Mouse (Mus musculus) lung, embryonic 16.5 days (tissue): ENCODE results near the gene Tmem268. TPM values are rescaled to one million over a fixed set of nuclear protein-coding genes. Genes with fewer than 3 reads are reported as not detected.

Source experiments
- polyA plus RNA-seq: library from polyadenylated mRNA; unstranded; fragments of >200 nt; fragmentation: Nextera tagmentation; extraction: Ambion mirVana; gene quantifications from 2 replicates; pipeline ENCODE4 v1.2.1, GENCODE M21; 2015

The Tmem268 gene
- polyA plus RNA-seq, 1 experiment from 2014 or later: 9.6 TPM

Other genes with a start within 250 kb of the Tmem268 start
- 0.48 TPM in 1 of 2 replicates, not detected in the other for gene Orm1, start 214.2 kb upstream of the Tmem268 start, polyA plus RNA-seq
- not detected in 2 replicates for gene Orm3, start 202.6 kb upstream of the Tmem268 start, polyA plus RNA-seq
- gene Orm2, start 196.3 kb upstream of the Tmem268 start, polyA plus RNA-seq: not detected in 2 replicates
- gene Akna, start 155.4 kb upstream of the Tmem268 start, polyA plus RNA-seq: 10.2 and 10.6 TPM in 2 replicates
- 2.6 and 2.7 TPM in 2 replicates for gene Whrn, start 62.8 kb upstream of the Tmem268 start, polyA plus RNA-seq
- 271 and 284 TPM in 2 replicates for gene Atp6v1g1, start 14.0 kb upstream of the Tmem268 start, polyA plus RNA-seq
- not detected in 2 replicates for gene Gm11213, start 46.5 kb downstream of the Tmem268 start, polyA plus RNA-seq
- gene Tex48, start 63.6 kb downstream of the Tmem268 start, polyA plus RNA-seq: not detected in 2 replicates
- not detected in 2 replicates for gene Gm11214, start 104.6 kb downstream of the Tmem268 start, polyA plus RNA-seq
- gene Tnfsf15, start 186.3 kb downstream of the Tmem268 start, polyA plus RNA-seq: 0.46 and 0.65 TPM in 2 replicates